Mouse (Mus musculus) embryonic fibroblast, embryonic 13.5 days (primary cell): ENCODE results near the gene Gm20388. TPM values are rescaled to one million over a fixed set of nuclear protein-coding genes. Genes with fewer than 3 reads are reported as not detected.

Experiments used
- H3K27ac ChIP-seq: 2 replicates; pipeline ENCODE4 v1.5.1; 2012; ENCODE audit warnings: low read length, control low read depth, inconsistent platforms; ENCODE audit not compliant: insufficient read depth
- H3K4me1 ChIP-seq: 2 replicates; pipeline ENCODE4 v1.6.1; 2011; ENCODE audit warnings: low read length; ENCODE audit not compliant: control insufficient read depth, insufficient read depth
- H3K4me3 ChIP-seq: 2 replicates; pipeline ENCODE4 v1.5.1; 2011; ENCODE audit warnings: mild to moderate bottlenecking, control low read depth, low read length; ENCODE audit not compliant: insufficient read depth
- CTCF ChIP-seq: IDR thresholded peaks from 2 replicates; pipeline ENCODE4 v1.5.1; 2011; ENCODE audit warnings: mild to moderate bottlenecking, control low read depth, low read length, moderate library complexity, borderline replicate concordance; ENCODE audit not compliant: insufficient read depth
- POLR2A ChIP-seq: IDR thresholded peaks from 2 replicates; pipeline ENCODE4 v1.6.1; 2011; ENCODE audit warnings: low read depth, mild to moderate bottlenecking, control low read depth, low read length, moderate library complexity
- polyA plus RNA-seq: library from polyadenylated mRNA; stranded (reverse); fragments of >200 nt; gene quantifications from 2 replicates; pipeline ENCODE4 v1.2.4, GENCODE M21; 2011; ENCODE audit warnings: low read depth; ENCODE audit not compliant: missing spikeins, insufficient read length

The Gm20388 gene
- polyA plus RNA-seq, 1 experiment, result 82.8 TPM

- TF ChIP-seq CTCF (no peak), POLR2A (peak; percentile 70)
These were observed 3420.7 kb downstream of the Gm20388 start for GRCm38 (mm10) chr8:123331301-123331700.

GRCm38 (mm10) chr8:123331810-123332209 lies 3421.2 kb downstream of the Gm20388 start:
- H3K4me3 ChIP-seq, result peak overlapping the region; percentile 36
- peak overlapping the region; percentile 98 for H3K27ac ChIP-seq
- TF ChIP-seq POLR2A (no peak), CTCF (no peak)
- H3K4me1 ChIP-seq, result peaks cover 12% of the 10 kb centered on the region

More at GRCm38 (mm10) chr8:123331301-123331700, 3420.7 kb downstream of the Gm20388 start:
- peak overlapping the region; percentile 98 for H3K27ac ChIP-seq
- peaks cover 12% of the 10 kb centered on the region for H3K4me1 ChIP-seq
- no peak overlapping the region for H3K4me3 ChIP-seq

GRCm38 (mm10) chr8:123332262-123333090 lies 3421.8 kb downstream of the Gm20388 start, which contains the start of gene Spire2:
TSS of gene Spire2 (plus strand) at chr8:123332713.
- Histone ChIP-seq H3K4me3 (peak within 1 kb of the TSS; percentile 36), H3K4me1 (peaks cover 12% of the 10 kb centered on the region), H3K27ac (peak within 1 kb of the TSS; percentile 98)
- TF ChIP-seq CTCF (no peak), POLR2A (peak; percentile 84)

- no peak overlapping the region for H3K27ac ChIP-seq
- TF ChIP-seq CTCF (no peak), POLR2A (no peak)
These were observed 3422.5 kb downstream of the Gm20388 start for GRCm38 (mm10) chr8:123333091-123333587.

GRCm38 (mm10) chr8:123333864-123334263 lies 3423.2 kb downstream of the Gm20388 start:
- H3K4me1 ChIP-seq, result peaks cover 12% of the 10 kb centered on the region
- H3K4me3 ChIP-seq, result no peak overlapping the region
- TF ChIP-seq POLR2A (no peak), CTCF (no peak)
- H3K27ac ChIP-seq, result no peak overlapping the region

More at GRCm38 (mm10) chr8:123333091-123333587, 3422.5 kb downstream of the Gm20388 start:
- H3K4me1 ChIP-seq, result peaks cover 12% of the 10 kb centered on the region
- peak overlapping the region; percentile 36 for H3K4me3 ChIP-seq

GRCm38 (mm10) chr8:123334467-123334866 lies 3423.8 kb downstream of the Gm20388 start:
- Histone ChIP-seq H3K27ac (no peak overlapping the region), H3K4me3 (no peak overlapping the region), H3K4me1 (peaks cover 12% of the 10 kb centered on the region)
- TF ChIP-seq POLR2A, result no peak
- no peak for TF ChIP-seq CTCF

- H3K4me1 ChIP-seq, result no peaks in the 10 kb centered on the region
- TF ChIP-seq CTCF (no peak), POLR2A (no peak)
- no peak overlapping the region for H3K27ac ChIP-seq
- no peak overlapping the region for H3K4me3 ChIP-seq
These were observed 3426.8 kb downstream of the Gm20388 start for GRCm38 (mm10) chr8:123337475-123337874.

- H3K4me3 ChIP-seq, result no peak overlapping the region
- TF ChIP-seq CTCF (no peak), POLR2A (no peak)
- H3K27ac ChIP-seq, result no peak overlapping the region
- no peaks in the 10 kb centered on the region for H3K4me1 ChIP-seq
These were observed 3429.4 kb downstream of the Gm20388 start for GRCm38 (mm10) chr8:123340071-123340470.

- peaks cover 6% of the 10 kb centered on the region; the same call in 1 of the 2 replicates for H3K4me1 ChIP-seq
- H3K4me3 ChIP-seq, result no peak overlapping the region
- TF ChIP-seq CTCF, result no peak
- TF ChIP-seq POLR2A, result no peak
- H3K27ac ChIP-seq, result no peak overlapping the region
These were observed 3430.7 kb downstream of the Gm20388 start for GRCm38 (mm10) chr8:123341040-123342015.
